ENCODE assay signal across 26 mouse cellular contexts in genomic region chr14:22611011-22611410, GRCm38 (mm10).
"Had no signal": no experiment of that assay in that cellular context is flagged by ENCODE, and none has a peak within 500 bp of the region (broad histone marks: within the 10 kb centered on the region; RNA-seq: fewer than 3 reads in every experiment).

No protein-coding gene starts in this region.

- H3K9ac ChIP-seq: embryonic facial prominence, embryonic 12.5 days; embryonic facial prominence, embryonic 13.5 days; embryonic facial prominence, embryonic 15.5 days; forebrain, embryonic 12.5 days; forebrain, embryonic 13.5 days; forebrain, embryonic 15.5 days; forebrain, postnatal 0 days had no signal

- H3K9me3 ChIP-seq: embryonic facial prominence, embryonic 10.5 days; embryonic facial prominence, embryonic 12.5 days; embryonic facial prominence, embryonic 13.5 days; embryonic facial prominence, embryonic 15.5 days; forebrain, embryonic 10.5 days; forebrain, embryonic 12.5 days; forebrain, embryonic 13.5 days; forebrain, embryonic 15.5 days had no signal

- H3K4me1 ChIP-seq: forebrain, embryonic 12.5 days; forebrain, embryonic 13.5 days; forebrain, embryonic 15.5 days had no signal

- H3K4me3 ChIP-seq: embryonic facial prominence, embryonic 10.5 days; embryonic facial prominence, embryonic 12.5 days; embryonic facial prominence, embryonic 13.5 days; embryonic facial prominence, embryonic 15.5 days; erythroblast, embryonic 14.5 days; forebrain, embryonic 10.5 days; forebrain, embryonic 12.5 days; forebrain, embryonic 13.5 days; forebrain, embryonic 15.5 days; gastrocnemius, adult 2 months had no signal

- DNase-seq: cerebellum, adult 8-10 months; cerebellum, adult 9-10 months; cerebellum, adult 9-11 months; cerebellum, postnatal 10 days; cerebellum, postnatal 14 days; cerebellum, postnatal 25 days; cerebellum, postnatal 36 days; embryo, embryonic 11 days; forebrain, postnatal 0 days; gastrocnemius, adult 2 months; gastrocnemius, postnatal 10 days; gastrocnemius, postnatal 14 days; gastrocnemius, postnatal 25 days; gastrocnemius, postnatal 36 days; heart, adult 18-20 months had no signal

- H3K27me3 ChIP-seq: embryonic facial prominence, embryonic 12.5 days; embryonic facial prominence, embryonic 13.5 days; embryonic facial prominence, embryonic 15.5 days; forebrain, embryonic 12.5 days; forebrain, embryonic 13.5 days; forebrain, embryonic 15.5 days had no signal

- H3K4me2 ChIP-seq: embryonic facial prominence, embryonic 12.5 days; embryonic facial prominence, embryonic 13.5 days; embryonic facial prominence, embryonic 15.5 days; forebrain, embryonic 12.5 days; forebrain, embryonic 13.5 days; forebrain, embryonic 15.5 days had no signal

- H3K36me3 ChIP-seq: embryonic facial prominence, embryonic 10.5 days; embryonic facial prominence, embryonic 12.5 days; embryonic facial prominence, embryonic 13.5 days; embryonic facial prominence, embryonic 15.5 days; forebrain, embryonic 10.5 days; forebrain, embryonic 12.5 days; forebrain, embryonic 15.5 days had no signal

- ATAC-seq: forebrain, embryonic 13.5 days; forebrain, embryonic 14.5 days; forebrain, embryonic 15.5 days; forebrain, embryonic 16.5 days; forebrain, postnatal 0 days had no signal

- H3K27ac ChIP-seq: embryonic facial prominence, embryonic 10.5 days; embryonic facial prominence, embryonic 12.5 days; embryonic facial prominence, embryonic 13.5 days; embryonic facial prominence, embryonic 15.5 days; forebrain, embryonic 10.5 days; forebrain, embryonic 12.5 days; forebrain, embryonic 13.5 days; forebrain, embryonic 15.5 days had no signal
